Mouse (Mus musculus): ENCODE measurements at regions not wholly inside any gene's neighbourhood (a gene's known extent, or its start where the extent isn't known, plus 50 kb on each side); places are given as distances from the start of the nearest gene placed in this dataset.

DNA sequence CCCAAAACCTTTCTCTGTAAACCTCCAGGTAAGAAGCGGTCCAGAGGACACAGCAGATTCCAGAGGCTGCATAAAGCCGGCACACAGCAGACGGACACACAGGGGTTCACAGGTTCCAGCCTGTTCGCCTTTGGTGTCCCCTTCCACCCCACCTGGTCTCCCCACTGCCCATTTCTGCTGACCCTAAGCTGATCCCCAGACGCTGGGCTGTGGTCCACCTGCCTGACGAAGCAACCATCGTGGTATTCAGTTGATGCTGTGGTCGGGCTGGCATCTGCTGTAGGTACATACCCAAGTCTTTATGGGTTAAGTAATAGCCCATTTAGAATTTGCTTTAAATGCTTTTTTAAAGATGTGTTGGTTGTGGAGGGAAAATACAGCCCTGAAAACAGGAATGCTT is 78.4 kb upstream of the Errfi1 start:
- TF ChIP-seq CTCF (IDR thresholded peaks at IDR 0.05; ENCODE audit: borderline replicate concordance, insufficient read depth, low read depth, low read length) (no peak), POLR2A (IDR thresholded peaks at IDR 0.05; ENCODE audit: borderline replicate concordance, insufficient read depth, low read length) (no peak)
